Mouse (Mus musculus): ENCODE results near the gene Camta1. TPM values are rescaled to one million over a fixed set of nuclear protein-coding genes. Genes with fewer than 3 reads are reported as not detected.

Gene Camta1
- total RNA-seq, 1 experiment, result 9.3 TPM

DNA sequence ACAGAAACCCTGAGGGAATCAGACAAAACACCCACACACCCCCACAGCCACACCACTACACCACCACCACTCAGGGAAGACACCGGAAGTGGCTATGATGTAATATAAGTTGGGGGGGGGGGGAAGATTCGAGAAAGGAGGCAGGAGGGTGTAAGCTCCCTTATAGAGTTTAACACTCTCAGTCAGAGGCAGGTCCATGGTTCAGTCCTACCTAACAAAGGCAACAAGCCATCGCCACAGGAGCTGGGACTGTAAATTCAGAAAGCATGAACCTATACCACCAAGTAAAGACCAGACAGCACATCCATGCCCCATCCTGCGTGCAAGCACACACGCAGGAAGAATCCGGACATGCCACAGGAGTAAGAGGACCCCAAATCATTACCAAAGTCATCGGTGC, 772.4 kb downstream of the Camta1 start, which contains the start of gene Gm13090:
TSS of gene Gm13090 (plus strand) at position 301 of the 400 bp plus-strand sequence.
- H3K36me3 ChIP-seq (ENCODE audit: control insufficient read depth, insufficient read depth, low read length, poor library complexity, severe bottlenecking), result peaks cover 9% of the 10 kb centered on the region; the same call in 1 of the 2 replicates

DNA sequence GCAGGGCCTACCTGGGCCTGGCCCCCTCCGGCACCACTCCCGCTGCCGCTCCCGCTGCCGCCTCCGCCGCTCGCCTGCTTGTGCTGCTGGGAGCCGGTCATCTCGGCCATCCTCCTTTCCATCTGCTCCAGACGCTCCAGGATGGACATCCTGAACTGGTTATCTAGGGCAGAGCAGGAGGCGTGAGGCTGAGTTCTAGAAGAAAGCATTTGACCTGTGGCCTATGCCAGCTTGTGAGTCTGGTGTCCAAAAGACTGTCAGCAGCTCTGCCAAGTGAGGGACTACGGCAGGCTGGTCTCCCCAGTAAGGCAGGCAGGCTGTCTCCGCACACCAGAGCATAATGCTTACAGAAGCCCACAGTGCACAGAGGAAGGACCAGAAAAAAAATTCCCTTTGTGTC, 772.9 kb downstream of the Camta1 start:
- no peaks in the 10 kb centered on the region for H3K9me3 ChIP-seq (ENCODE audit: control insufficient read depth, insufficient read depth, low read depth, low read length)
- H3K4me1 ChIP-seq (ENCODE audit: control insufficient read depth in 2 of 2, insufficient read depth in 2 of 2, low read length in 2 of 2, poor library complexity in 1 of 2), result no peaks in the 10 kb centered on the region; a peak in 2 of 4 replicates
- no peak overlapping the region for H3K27ac ChIP-seq (ENCODE audit: insufficient read depth, low read depth, low read length, poor library complexity, severe bottlenecking)
- H3K9ac ChIP-seq (ENCODE audit: insufficient read depth, low read depth, low read length, poor library complexity, severe bottlenecking), result no peak overlapping the region
- no peak overlapping the region for H3K4me3 ChIP-seq (ENCODE audit: insufficient read depth in 1 of 2, low read depth in 1 of 2, low read length in 2 of 2, poor library complexity in 1 of 2, severe bottlenecking in 1 of 2)
- H3K36me3 ChIP-seq (ENCODE audit: control insufficient read depth, insufficient read depth, low read length, poor library complexity, severe bottlenecking), result peaks cover 10% of the 10 kb centered on the region; the same call in 1 of the 2 replicates
- TF ChIP-seq MAFK (IDR thresholded peaks at IDR 0.05; ENCODE audit: insufficient read depth, low read depth, low read length) (no peak), ZC3H11A (IDR thresholded peaks at IDR 0.05; ENCODE audit: borderline replicate concordance, low read depth, low read length) (no peak), ZNF384 (IDR thresholded peaks at IDR 0.05; ENCODE audit: low read depth, low read length) (no peak)
- in situ Hi-C loops (cut with MboI; ENCODE audit: low sequenced_read_pairs in 2 of 2, unreplicated experiment in 2 of 2), result no loop called here
- no peak for DNase-seq (ENCODE audit: low read depth, low spot score)

More for the DNA sequence above, 772.4 kb downstream of the Camta1 start, which contains the start of gene Gm13090:
- H3K4me3 ChIP-seq (ENCODE audit: insufficient read depth in 1 of 2, low read depth in 1 of 2, low read length in 2 of 2, poor library complexity in 1 of 2, severe bottlenecking in 1 of 2), result no peak within 1 kb of the TSS
- no peaks in the 10 kb centered on the region; a peak in 2 of 4 replicates for H3K4me1 ChIP-seq (ENCODE audit: control insufficient read depth in 2 of 2, insufficient read depth in 2 of 2, low read length in 2 of 2, poor library complexity in 1 of 2)
- H3K9ac ChIP-seq (ENCODE audit: insufficient read depth, low read depth, low read length, poor library complexity, severe bottlenecking), result no peak within 1 kb of the TSS
- no peaks in the 10 kb centered on the region for H3K9me3 ChIP-seq (ENCODE audit: control insufficient read depth, insufficient read depth, low read depth, low read length)
- DNase-seq (ENCODE audit: low read depth, low spot score), result no peak
- in situ Hi-C loops (cut with MboI; ENCODE audit: low sequenced_read_pairs in 2 of 2, unreplicated experiment in 2 of 2), result no loop called here
- TF ChIP-seq ZC3H11A (IDR thresholded peaks at IDR 0.05; ENCODE audit: borderline replicate concordance, low read depth, low read length), result no peak
- TF ChIP-seq ZNF384 (IDR thresholded peaks at IDR 0.05; ENCODE audit: low read depth, low read length), result no peak
- TF ChIP-seq HCFC1 (IDR thresholded peaks at IDR 0.05; ENCODE audit: borderline replicate concordance, insufficient read depth, low read length), result no peak
- no peak for TF ChIP-seq MAFK (IDR thresholded peaks at IDR 0.05; ENCODE audit: insufficient read depth, low read depth, low read length)
- no peak for TF ChIP-seq CHD2 (IDR thresholded peaks at IDR 0.05; ENCODE audit: low read depth, low read length)
- no peak within 1 kb of the TSS for H3K27ac ChIP-seq (ENCODE audit: insufficient read depth, low read depth, low read length, poor library complexity, severe bottlenecking)

DNA sequence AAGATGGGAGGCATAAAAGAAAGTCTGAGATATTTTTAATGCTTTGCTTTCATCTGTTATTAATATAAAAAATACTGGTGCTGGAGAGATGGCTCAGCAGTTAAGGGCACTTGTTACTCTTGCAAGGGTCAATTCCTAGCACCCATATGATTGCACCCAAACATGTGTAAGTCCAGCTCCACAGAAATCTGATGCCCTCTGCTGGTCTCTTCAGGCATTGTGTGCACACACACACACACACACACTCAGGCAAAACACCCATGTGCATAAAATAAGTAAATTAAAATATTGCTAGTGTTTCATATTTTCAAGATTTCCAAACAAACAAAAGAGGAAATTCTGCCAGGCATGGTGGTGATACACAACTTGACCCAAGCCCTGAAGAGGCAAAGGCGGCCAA, 774.3 kb downstream of the Camta1 start:
- no peak for TF ChIP-seq CHD2 (IDR thresholded peaks at IDR 0.05; ENCODE audit: low read depth, low read length)
- no peak for TF ChIP-seq HCFC1 (IDR thresholded peaks at IDR 0.05; ENCODE audit: borderline replicate concordance, insufficient read depth, low read length)
- no peak for TF ChIP-seq ZC3H11A (IDR thresholded peaks at IDR 0.05; ENCODE audit: borderline replicate concordance, low read depth, low read length)
- TF ChIP-seq MAFK (IDR thresholded peaks at IDR 0.05; ENCODE audit: insufficient read depth, low read depth, low read length), result no peak
- no peak for TF ChIP-seq ZNF384 (IDR thresholded peaks at IDR 0.05; ENCODE audit: low read depth, low read length)
- no peak overlapping the region for H3K27ac ChIP-seq (ENCODE audit: insufficient read depth, low read depth, low read length, poor library complexity, severe bottlenecking)
- no peak overlapping the region for H3K9ac ChIP-seq (ENCODE audit: insufficient read depth, low read depth, low read length, poor library complexity, severe bottlenecking)
- no peaks in the 10 kb centered on the region for H3K9me3 ChIP-seq (ENCODE audit: control insufficient read depth, insufficient read depth, low read depth, low read length)
- in situ Hi-C loops (cut with MboI; ENCODE audit: low sequenced_read_pairs in 2 of 2, unreplicated experiment in 2 of 2), result no loop called here
- no peak overlapping the region for H3K4me3 ChIP-seq (ENCODE audit: insufficient read depth in 1 of 2, low read depth in 1 of 2, low read length in 2 of 2, poor library complexity in 1 of 2, severe bottlenecking in 1 of 2)
- peaks cover 14% of the 10 kb centered on the region; the same call in 1 of the 2 replicates for H3K36me3 ChIP-seq (ENCODE audit: control insufficient read depth, insufficient read depth, low read length, poor library complexity, severe bottlenecking)
- no peaks in the 10 kb centered on the region; a peak in 2 of 4 replicates for H3K4me1 ChIP-seq (ENCODE audit: control insufficient read depth in 2 of 2, insufficient read depth in 2 of 2, low read length in 2 of 2, poor library complexity in 1 of 2)
- no peak for DNase-seq (ENCODE audit: low read depth, low spot score)

DNA sequence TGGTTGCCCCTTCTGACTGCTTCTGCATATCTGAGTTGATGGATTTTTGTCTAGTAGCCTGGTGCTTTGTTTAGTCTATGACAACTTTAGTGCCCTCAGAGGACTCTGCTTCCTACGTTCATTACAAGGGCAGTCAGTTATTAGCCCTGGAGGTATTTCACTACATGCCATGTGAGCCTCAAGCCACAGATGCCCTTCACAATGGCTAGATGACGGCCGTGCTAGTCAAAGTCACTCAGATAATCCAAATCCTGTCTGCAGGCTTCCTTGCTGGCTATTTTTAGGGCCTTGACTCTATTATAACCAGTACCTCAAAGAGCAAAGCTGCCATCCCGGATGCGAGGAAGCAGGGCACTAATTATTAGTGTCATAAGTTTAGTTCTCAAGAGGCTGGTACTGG, 778.6 kb downstream of the Camta1 start:
- Histone ChIP-seq H3K27ac (ENCODE audit: insufficient read depth, low read depth, low read length, poor library complexity, severe bottlenecking) (no peak overlapping the region), H3K9me3 (ENCODE audit: control insufficient read depth, insufficient read depth, low read depth, low read length) (no peaks in the 10 kb centered on the region), H3K9ac (ENCODE audit: insufficient read depth, low read depth, low read length, poor library complexity, severe bottlenecking) (no peak overlapping the region), H3K4me3 (ENCODE audit: insufficient read depth in 1 of 2, low read depth in 1 of 2, low read length in 2 of 2, poor library complexity in 1 of 2, severe bottlenecking in 1 of 2) (no peak overlapping the region), H3K4me1 (ENCODE audit: control insufficient read depth in 2 of 2, insufficient read depth in 2 of 2, low read length in 2 of 2, poor library complexity in 1 of 2) (peaks cover 0 to 2% of the 10 kb centered on the region in 2 experiments; a peak in 2 of 4 replicates), H3K36me3 (ENCODE audit: control insufficient read depth, insufficient read depth, low read length, poor library complexity, severe bottlenecking) (peaks cover 18% of the 10 kb centered on the region; the same call in 1 of the 2 replicates)
- no peak for DNase-seq (ENCODE audit: low read depth, low spot score)
- in situ Hi-C loops (cut with MboI; ENCODE audit: low sequenced_read_pairs in 2 of 2, unreplicated experiment in 2 of 2), result no loop called here
- TF ChIP-seq ZC3H11A (IDR thresholded peaks at IDR 0.05; ENCODE audit: borderline replicate concordance, low read depth, low read length), result no peak

DNA sequence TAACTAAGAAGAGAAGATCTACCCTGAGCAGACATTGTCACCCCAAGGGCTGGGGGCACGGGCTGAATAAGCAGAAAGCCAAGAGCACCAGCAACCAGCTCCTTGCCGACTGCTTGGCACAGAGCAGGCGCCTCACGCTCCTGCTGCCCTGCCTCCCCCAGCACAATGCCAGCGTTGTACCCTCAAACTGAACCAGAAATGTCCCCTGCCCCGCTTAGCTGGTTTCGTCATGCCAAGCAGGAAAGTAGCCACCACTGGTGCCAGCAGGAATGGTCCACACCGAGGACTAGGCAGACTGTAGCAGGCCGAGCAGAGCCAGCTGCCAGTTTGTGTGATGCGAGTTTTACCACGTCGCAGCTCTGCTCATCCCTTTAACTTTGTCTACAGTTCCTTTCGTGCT, 779.7 kb downstream of the Camta1 start:
- DNase-seq (ENCODE audit: low read depth, low spot score), result no peak
- no peak overlapping the region for H3K4me3 ChIP-seq (ENCODE audit: insufficient read depth in 1 of 2, low read depth in 1 of 2, low read length in 2 of 2, poor library complexity in 1 of 2, severe bottlenecking in 1 of 2)
- H3K9ac ChIP-seq (ENCODE audit: insufficient read depth, low read depth, low read length, poor library complexity, severe bottlenecking), result no peak overlapping the region
- H3K9me3 ChIP-seq (ENCODE audit: control insufficient read depth, insufficient read depth, low read depth, low read length), result no peaks in the 10 kb centered on the region
- in situ Hi-C loops (cut with MboI; ENCODE audit: low sequenced_read_pairs in 2 of 2, unreplicated experiment in 2 of 2), result no loop called here
- peaks cover 22% of the 10 kb centered on the region; the same call in 1 of the 2 replicates for H3K36me3 ChIP-seq (ENCODE audit: control insufficient read depth, insufficient read depth, low read length, poor library complexity, severe bottlenecking)
- TF ChIP-seq CHD2 (IDR thresholded peaks at IDR 0.05; ENCODE audit: low read depth, low read length) (no peak), MAFK (IDR thresholded peaks at IDR 0.05; ENCODE audit: insufficient read depth, low read depth, low read length) (no peak), ZC3H11A (IDR thresholded peaks at IDR 0.05; ENCODE audit: borderline replicate concordance, low read depth, low read length) (no peak), ZNF384 (IDR thresholded peaks at IDR 0.05; ENCODE audit: low read depth, low read length) (no peak), HCFC1 (IDR thresholded peaks at IDR 0.05; ENCODE audit: borderline replicate concordance, insufficient read depth, low read length) (no peak)
- H3K4me1 ChIP-seq (ENCODE audit: control insufficient read depth in 2 of 2, insufficient read depth in 2 of 2, low read length in 2 of 2, poor library complexity in 1 of 2), result peaks cover 0 to 2% of the 10 kb centered on the region in 2 experiments; a peak in 2 of 4 replicates
- no peak overlapping the region for H3K27ac ChIP-seq (ENCODE audit: insufficient read depth, low read depth, low read length, poor library complexity, severe bottlenecking)

Data from ES-E14 (cell line).